Mouse (Mus musculus): Measurements from ENCODE around the gene Spin2f.
"Not testable (repeated sequence)": the region's sequence is repeated elsewhere in the genome, so short reads cannot be mapped to it uniquely, and the experiment has no call there.

Gene Spin2f

GRCm38 (mm10) chrX:31253594-31253993 lies at the start of gene Spin2f:
Gene Spin2f (plus strand): TSS chrX:31253894.
- not testable (repeated sequence) for DNase-seq (ENCODE audit: low read depth, low spot score)

GRCm38 (mm10) chrX:31212136-31212535 lies 41.6 kb upstream of the Spin2f start:
- peak; percentile 11 for DNase-seq (ENCODE audit: low read depth, low spot score)

GRCm38 (mm10) chrX:31223536-31223935 lies 30.2 kb upstream of the Spin2f start:
- DNase-seq (ENCODE audit: low read depth, low spot score): not testable (repeated sequence)

- not testable (repeated sequence) for DNase-seq (ENCODE audit: low read depth, low spot score)
Measured at GRCm38 (mm10) chrX:31235088-31235487, 18.6 kb upstream of the Spin2f start.

GRCm38 (mm10) chrX:31241754-31242153 lies 11.9 kb upstream of the Spin2f start:
- DNase-seq (ENCODE audit: low read depth, low spot score): peak; percentile 82

All from ES-CJ7 (cell line).